Mouse (Mus musculus) midbrain, postnatal 0 days (tissue): ENCODE measurements at regions not wholly inside any gene's neighbourhood (a gene's known extent, or its start where the extent isn't known, plus 50 kb on each side); places are given as distances from the start of the nearest gene placed in this dataset.

Experiments
- ATAC-seq: fragments of 200-750 bp; cut with Nextera tagmentation; 2 replicates; pipeline ENCODE4 v1.8.0; 2017; ENCODE audit warnings: moderate number of reproducible peaks, mild to moderate bottlenecking, moderate TSS enrichment, moderate library complexity; ENCODE audit not compliant: low FRiP score
- DNase-seq: peaks from one replicate; pipeline ENCODE4 v3.0.0-alpha.2; 2015; ENCODE audit warnings: low spot score
- H3K27ac ChIP-seq: fragments of 300-500 bp; sonication (generic); 2 replicates; pipeline ENCODE4 v1.5.1; 2014; ENCODE audit warnings: low read depth, mild to moderate bottlenecking, low read length, mixed read lengths
- H3K27me3 ChIP-seq: fragments of 300-500 bp; sonication (generic); 2 replicates; pipeline ENCODE4 v1.6.1; 2014; ENCODE audit warnings: low read length, control low read depth, mixed read lengths; ENCODE audit not compliant: insufficient read depth
- H3K36me3 ChIP-seq: fragments of 300-500 bp; sonication (generic); 2 replicates; pipeline ENCODE4 v1.6.1; 2014; ENCODE audit warnings: low read length, control low read depth, mixed read lengths; ENCODE audit not compliant: insufficient read depth
- H3K4me1 ChIP-seq: fragments of 300-500 bp; sonication (generic); 2 replicates; pipeline ENCODE4 v1.6.1; 2014; ENCODE audit warnings: mild to moderate bottlenecking, control low read depth, antibody characterized with exemption, low read length, mixed read lengths; ENCODE audit not compliant: insufficient read depth
- H3K4me2 ChIP-seq: fragments of 300-500 bp; sonication (generic); 2 replicates; pipeline ENCODE4 v1.6.1; 2014; ENCODE audit warnings: low read depth, mild to moderate bottlenecking, low read length, mixed read lengths; ENCODE audit not compliant: poor library complexity, severe bottlenecking
- H3K4me3 ChIP-seq: fragments of 300-500 bp; sonication (generic); 2 replicates; pipeline ENCODE4 v1.5.1; 2014; ENCODE audit warnings: low read depth, mild to moderate bottlenecking, low read length, moderate library complexity
- H3K9ac ChIP-seq: fragments of 300-500 bp; sonication (generic); replicated peaks from 2 replicates; pipeline ENCODE4 v1.6.1; 2014; ENCODE audit warnings: mild to moderate bottlenecking, low read length, moderate library complexity, mixed read lengths; ENCODE audit not compliant: poor library complexity, severe bottlenecking
- H3K9me3 ChIP-seq: fragments of 300-500 bp; sonication (generic); 2 replicates; pipeline ENCODE4 v1.6.1; 2016; ENCODE audit warnings: low read length, control low read depth
- CTCF ChIP-seq: IDR thresholded peaks from 2 replicates; pipeline ENCODE4 v1.5.1; 2016; ENCODE audit warnings: antibody characterized with exemption, mild to moderate bottlenecking
- WGBS: fragments of 180-500 bp; shearing (Covaris S2); extraction: QIAGEN DNeasy Blood & Tissue Kit; methylation state at CpG from one replicate; pipeline ENCODE4 v1.1.7; 2014; 5-methylcytosine and 5-hydroxymethylcytosine counted together

DNA sequence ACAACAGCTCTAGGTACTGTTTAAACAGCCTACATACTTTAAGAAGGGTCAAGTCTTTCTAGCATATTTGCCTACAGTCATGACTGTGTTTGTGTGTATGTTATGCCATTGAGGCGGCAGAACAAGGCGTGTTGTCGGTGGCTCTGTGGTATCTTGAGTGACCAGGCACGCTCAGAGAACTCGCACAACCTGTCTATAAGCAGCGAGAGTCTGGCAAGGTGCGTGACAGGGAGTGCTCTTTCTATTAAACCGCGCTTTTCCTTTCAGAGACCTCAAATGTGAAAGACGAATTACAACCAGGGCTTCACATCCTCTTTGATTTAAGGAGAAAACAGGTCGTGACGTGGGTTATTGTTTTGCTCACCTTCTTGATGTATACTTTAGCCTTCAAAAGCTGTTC, 88.2 kb upstream of the Fam3c start:
- Histone ChIP-seq H3K4me1 (no peaks in the 10 kb centered on the region), H3K9ac (no peak overlapping the region), H3K27me3 (no peaks in the 10 kb centered on the region), H3K27ac (no peak overlapping the region), H3K36me3 (no peaks in the 10 kb centered on the region), H3K9me3 (no peaks in the 10 kb centered on the region), H3K4me3 (no peak overlapping the region), H3K4me2 (no peak overlapping the region)
- no peak for DNase-seq
- WGBS: 92% methylated on average over 12 of the region's 12 CpGs
- no peak for TF ChIP-seq CTCF
- no peak for ATAC-seq

DNA sequence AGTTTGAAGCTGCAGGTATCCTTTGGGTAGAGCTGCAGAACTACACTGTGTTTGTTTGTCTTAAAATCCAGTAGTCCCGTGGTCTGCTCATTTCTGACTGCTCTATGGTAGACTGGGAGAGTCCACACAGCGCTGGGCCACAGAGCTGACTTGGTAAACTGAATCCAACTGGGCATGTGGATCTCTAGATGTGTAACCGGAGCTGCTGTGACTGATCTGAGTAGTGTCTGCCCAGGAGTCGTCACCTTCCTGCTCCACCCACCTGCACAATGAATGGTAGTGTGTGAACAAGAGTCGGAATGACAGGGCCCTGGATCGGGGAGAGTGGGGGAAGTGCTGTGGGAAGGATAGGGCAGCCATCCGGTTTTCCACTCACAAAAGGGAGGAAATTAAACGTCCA, 87.5 kb upstream of the Fam3c start:
- H3K36me3 ChIP-seq: no peaks in the 10 kb centered on the region
- H3K4me1 ChIP-seq: no peaks in the 10 kb centered on the region
- 46% methylated on average over 8 of the region's 8 CpGs for WGBS
- ATAC-seq: peak; percentile 34; the same call in 1 of the 2 replicates
- DNase-seq: no peak
- no peaks in the 10 kb centered on the region for H3K27me3 ChIP-seq
- no peak overlapping the region for H3K4me2 ChIP-seq
- H3K9me3 ChIP-seq: no peaks in the 10 kb centered on the region
- H3K27ac ChIP-seq: no peak overlapping the region
- no peak overlapping the region for H3K9ac ChIP-seq
- no peak for TF ChIP-seq CTCF
- H3K4me3 ChIP-seq: no peak overlapping the region

DNA sequence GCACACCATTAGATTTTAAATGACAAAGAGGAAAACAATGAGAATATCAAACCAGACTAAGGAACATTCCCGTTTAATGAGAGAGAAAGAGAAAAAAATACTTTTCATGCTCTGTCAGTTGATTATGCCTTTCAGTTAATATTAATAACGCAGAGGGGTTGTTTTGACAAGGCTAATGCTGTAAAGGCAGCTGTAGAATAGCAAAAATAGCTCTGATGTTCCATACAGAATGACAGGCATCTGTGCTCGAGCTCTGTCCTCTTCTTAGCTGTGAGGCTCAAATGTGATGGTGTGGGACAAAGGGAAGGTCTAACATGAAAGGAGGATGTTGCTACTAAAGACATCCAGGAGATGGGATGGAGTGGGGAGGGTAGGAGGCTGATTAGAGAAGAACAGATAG, 87.1 kb upstream of the Fam3c start:
- Histone ChIP-seq H3K36me3 (no peaks in the 10 kb centered on the region), H3K4me1 (no peaks in the 10 kb centered on the region), H3K9ac (no peak overlapping the region), H3K27me3 (no peaks in the 10 kb centered on the region), H3K27ac (no peak overlapping the region), H3K4me3 (no peak overlapping the region), H3K9me3 (no peaks in the 10 kb centered on the region), H3K4me2 (no peak overlapping the region)
- no peak for ATAC-seq
- no peak for DNase-seq
- 55% methylated on average over 3 of the region's 3 CpGs for WGBS
- no peak for TF ChIP-seq CTCF

DNA sequence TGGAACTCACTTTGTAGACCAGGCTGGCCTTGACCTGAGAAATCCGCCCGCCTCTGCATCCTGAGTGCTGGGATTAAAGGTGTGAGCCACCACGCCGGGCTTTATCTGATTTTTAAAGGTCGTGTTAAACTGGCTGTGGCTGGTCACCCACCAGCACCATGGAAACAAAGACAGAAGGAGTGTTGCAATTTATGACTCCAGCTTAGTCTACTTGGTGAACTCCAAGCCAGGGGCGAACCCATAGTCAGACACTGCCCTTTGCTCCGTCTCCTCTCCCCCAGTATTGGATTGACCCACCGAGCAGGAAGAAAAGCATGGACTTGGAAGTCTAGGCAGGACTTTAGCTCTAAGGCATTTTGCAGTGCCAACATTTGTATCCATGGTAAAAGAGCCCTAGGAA, 86.5 kb upstream of the Fam3c start:
- ATAC-seq: no peak
- no peak for TF ChIP-seq CTCF
- Histone ChIP-seq H3K4me2 (no peak overlapping the region), H3K36me3 (no peaks in the 10 kb centered on the region), H3K27ac (no peak overlapping the region), H3K4me1 (no peaks in the 10 kb centered on the region), H3K9me3 (no peaks in the 10 kb centered on the region), H3K4me3 (no peak overlapping the region), H3K27me3 (no peaks in the 10 kb centered on the region), H3K9ac (no peak overlapping the region)
- 80% methylated on average over 8 of the region's 8 CpGs for WGBS
- no peak for DNase-seq

DNA sequence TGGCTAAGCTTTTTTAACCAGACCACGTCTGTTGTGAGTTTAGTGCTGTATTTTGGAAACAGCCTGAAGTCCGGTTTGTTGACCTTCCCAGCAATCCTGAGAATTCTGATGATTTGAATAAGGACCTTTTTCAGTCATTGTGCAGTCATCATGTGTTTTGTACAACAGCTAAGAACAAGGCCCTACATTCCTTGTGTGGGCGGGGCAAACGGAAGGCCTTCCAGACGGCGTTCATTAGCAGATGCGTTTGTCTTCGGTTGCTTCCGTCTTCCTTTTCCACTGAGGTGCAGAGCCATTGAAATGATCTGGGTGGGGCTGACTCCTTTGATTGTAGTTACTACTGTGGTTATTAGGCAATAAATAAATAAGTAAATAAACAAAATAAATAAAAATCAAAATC, 83.8 kb upstream of the Fam3c start:
- ATAC-seq (no peak), DNase-seq (no peak)
- Histone ChIP-seq H3K4me3 (no peak overlapping the region), H3K27me3 (no peaks in the 10 kb centered on the region), H3K36me3 (no peaks in the 10 kb centered on the region), H3K4me2 (no peak overlapping the region), H3K27ac (no peak overlapping the region), H3K9ac (no peak overlapping the region), H3K9me3 (no peaks in the 10 kb centered on the region), H3K4me1 (no peaks in the 10 kb centered on the region)
- 86% methylated on average over 9 of the region's 9 CpGs for WGBS
- no peak for TF ChIP-seq CTCF

- Histone ChIP-seq H3K36me3 (no peaks in the 10 kb centered on the region), H3K4me2 (no peak overlapping the region), H3K4me1 (no peaks in the 10 kb centered on the region), H3K27ac (peak overlapping the region; percentile 13; the same call in 1 of the 2 replicates), H3K9ac (no peak overlapping the region), H3K27me3 (no peaks in the 10 kb centered on the region), H3K4me3 (no peak overlapping the region), H3K9me3 (no peaks in the 10 kb centered on the region)
- peak; percentile 66 for DNase-seq
- no peak for TF ChIP-seq CTCF
- ATAC-seq: peak; percentile 85; the same call in 1 of the 2 replicates
- 46% methylated on average over 3 of the region's 3 CpGs for WGBS
Observed at GRCm38 (mm10) chr6:22429026-22429425, 73.0 kb upstream of the Fam3c start.
